19 mouse cellular contexts compared by ENCODE assay signal in genomic region chr2:33465215-33465614, GRCm38 (mm10). TPM values are rescaled to one million over a fixed set of nuclear protein-coding genes. Genes with fewer than 3 reads are reported as not detected.
DNase-seq lines count a peak whose midpoint lies in the region; ATAC-seq and TF ChIP-seq lines count a peak whose summit lies in the region.
"Had no signal": no experiment of that assay in that cellular context is flagged by ENCODE, and none has a peak within 500 bp of the region (broad histone marks: within the 10 kb centered on the region; RNA-seq: fewer than 3 reads in every experiment).

No protein-coding gene starts in this region.

- peaks cover 37% of the 10 kb centered on the region for H3K36me3 ChIP-seq in hindbrain, embryonic 13.5 days
- H3K36me3 ChIP-seq in hindbrain, embryonic 10.5 days = peaks cover 41% of the 10 kb centered on the region
- H3K36me3 ChIP-seq in neural tube, embryonic 13.5 days = peaks cover 43% of the 10 kb centered on the region
- peaks cover 30% of the 10 kb centered on the region for H3K36me3 ChIP-seq in neural tube, embryonic 15.5 days
- peaks cover 27% of the 10 kb centered on the region for H3K36me3 ChIP-seq in myocyte (ENCODE audit: control insufficient read depth, insufficient read depth)

- DNase-seq in hindbrain, embryonic 10.5 days (ENCODE audit: low spot score) = no peak
- peak; percentile 20 for DNase-seq in Muller cell, postnatal 12 days (ENCODE audit: inconsistent ontology term)
- no peak for DNase-seq in heart, adult 11 months
- DNase-seq: B cell, adult 2 months; cerebellum, adult 18-20 months; left cerebral cortex, postnatal 4 days; liver, postnatal 0 days; right cerebral cortex, postnatal 14 days; thymus, postnatal 4 days had no signal

- WGBS in hindbrain, embryonic 13.5 days = 45% methylated on average over 5 of the region's 5 CpGs
- 48% methylated on average over 5 of the region's 5 CpGs for WGBS in hindbrain, embryonic 10.5 days
- 64% methylated on average over 5 of the region's 5 CpGs for WGBS in neural tube, embryonic 13.5 days
- 56% methylated on average over 5 of the region's 5 CpGs for WGBS in neural tube, embryonic 15.5 days

- H3K9ac ChIP-seq in hindbrain, embryonic 13.5 days = peak overlapping the region; percentile 14
- H3K9ac ChIP-seq in neural tube, embryonic 13.5 days = 0 out of 2 replicates have a peak overlapping the region, but pooled peaks have one; percentile 43
- H3K9ac ChIP-seq in neural tube, embryonic 15.5 days (replicated peaks) = no peak overlapping the region
- H3K9ac ChIP-seq: embryonic facial prominence, embryonic 15.5 days; intestine, embryonic 15.5 days; liver, embryonic 12.5 days; liver, postnatal 0 days had no signal

- no peak overlapping the region for H3K27ac ChIP-seq in hindbrain, embryonic 13.5 days
- H3K27ac ChIP-seq in hindbrain, embryonic 10.5 days = no peak overlapping the region
- no peak overlapping the region for H3K27ac ChIP-seq in neural tube, embryonic 13.5 days (replicated peaks)
- H3K27ac ChIP-seq in neural tube, embryonic 15.5 days (replicated peaks) = no peak overlapping the region
- H3K27ac ChIP-seq: embryonic facial prominence, embryonic 15.5 days; hindbrain, postnatal 0 days; intestine, embryonic 15.5 days; liver, embryonic 12.5 days; midbrain, embryonic 12.5 days had no signal

- no peak overlapping the region for H3ac ChIP-seq in myocyte (ENCODE audit: control insufficient read depth, insufficient read length)

- no peak for TF ChIP-seq POLR2A in myocyte (IDR thresholded peaks at IDR 0.05; ENCODE audit: insufficient read length, low read depth)

- no peak for ATAC-seq in hindbrain, embryonic 13.5 days (ENCODE audit: low FRiP score)
- ATAC-seq in neural tube, embryonic 13.5 days (ENCODE audit: low read depth) = no peak
- ATAC-seq in neural tube, embryonic 15.5 days (ENCODE audit: low FRiP score) = no peak
- ATAC-seq: intestine, embryonic 15.5 days; liver, embryonic 12.5 days; liver, postnatal 0 days had no signal

- peaks cover 45% of the 10 kb centered on the region for H3K79me2 ChIP-seq in myocyte (ENCODE audit: control insufficient read depth, insufficient read depth)

- no peak overlapping the region for H3K4me2 ChIP-seq in hindbrain, embryonic 13.5 days
- no peak overlapping the region for H3K4me2 ChIP-seq in neural tube, embryonic 13.5 days
- H3K4me2 ChIP-seq in neural tube, embryonic 15.5 days = no peak overlapping the region
- H3K4me2 ChIP-seq in myocyte (ENCODE audit: low read depth) = peak overlapping the region; percentile 91
- H3K4me2 ChIP-seq: embryonic facial prominence, embryonic 15.5 days; intestine, embryonic 15.5 days; liver, embryonic 12.5 days; midbrain, embryonic 12.5 days had no signal

- no peaks in the 10 kb centered on the region for H3K27me3 ChIP-seq in hindbrain, embryonic 13.5 days
- no peaks in the 10 kb centered on the region for H3K27me3 ChIP-seq in hindbrain, embryonic 10.5 days (ENCODE audit: insufficient read depth, poor library complexity, severe bottlenecking)
- no peaks in the 10 kb centered on the region for H3K27me3 ChIP-seq in neural tube, embryonic 13.5 days
- H3K27me3 ChIP-seq in neural tube, embryonic 15.5 days (replicated peaks) = no peaks in the 10 kb centered on the region
- no peaks in the 10 kb centered on the region for H3K27me3 ChIP-seq in myocyte (ENCODE audit: control insufficient read depth, insufficient read depth, insufficient read length)
- H3K27me3 ChIP-seq: embryonic facial prominence, embryonic 15.5 days; intestine, embryonic 15.5 days; liver, embryonic 12.5 days; megakaryocyte, embryonic 14.5 days had no signal

- H3K4me1 ChIP-seq in hindbrain, embryonic 13.5 days (replicated peaks) = peaks cover 34% of the 10 kb centered on the region
- peaks cover 32% of the 10 kb centered on the region for H3K4me1 ChIP-seq in hindbrain, embryonic 10.5 days (replicated peaks)
- H3K4me1 ChIP-seq in neural tube, embryonic 13.5 days (replicated peaks) = peaks cover 30% of the 10 kb centered on the region
- H3K4me1 ChIP-seq in neural tube, embryonic 15.5 days = peaks cover 31% of the 10 kb centered on the region

- H3K4me3 ChIP-seq in hindbrain, embryonic 13.5 days = no peak overlapping the region
- H3K4me3 ChIP-seq in hindbrain, embryonic 10.5 days = no peak overlapping the region
- no peak overlapping the region for H3K4me3 ChIP-seq in neural tube, embryonic 13.5 days
- no peak overlapping the region for H3K4me3 ChIP-seq in neural tube, embryonic 15.5 days (replicated peaks)
- H3K4me3 ChIP-seq in myocyte = no peak overlapping the region
- H3K4me3 ChIP-seq: embryonic facial prominence, embryonic 15.5 days; intestine, embryonic 15.5 days; liver, embryonic 12.5 days; megakaryocyte, embryonic 14.5 days; midbrain, embryonic 12.5 days had no signal

- H3K9me3 ChIP-seq in hindbrain, embryonic 13.5 days = no peaks in the 10 kb centered on the region
- H3K9me3 ChIP-seq in hindbrain, embryonic 10.5 days = no peaks in the 10 kb centered on the region
- no peaks in the 10 kb centered on the region for H3K9me3 ChIP-seq in neural tube, embryonic 13.5 days
- H3K9me3 ChIP-seq in neural tube, embryonic 15.5 days (replicated peaks) = no peaks in the 10 kb centered on the region
- H3K9me3 ChIP-seq: embryonic facial prominence, embryonic 15.5 days; intestine, embryonic 15.5 days; liver, embryonic 12.5 days; megakaryocyte, embryonic 14.5 days; midbrain, embryonic 12.5 days had no signal

TF ChIP-seq in myocyte, 11 proteins besides CTCF, POLR2A, EP300 and RAD21:
- TF ChIP-seq MAX (IDR thresholded peaks at IDR 0.05; ENCODE audit: low read depth) (no peak), SRF (IDR thresholded peaks at IDR 0.05; ENCODE audit: control insufficient read depth, insufficient read length, low read depth) (no peak), TCF12 (IDR thresholded peaks at IDR 0.05; ENCODE audit: insufficient read depth, poor library complexity, severe bottlenecking) (no peak), USF1 (IDR thresholded peaks at IDR 0.05; ENCODE audit: low read depth) (no peak)

RNA-seq across cellular contexts. Expression of gene Zbtb43, which starts 3.1 kb away (rescaled TPM):
- polyA plus RNA-seq in hindbrain, embryonic 13.5 days (2015; fragmentation: Nextera tagmentation; extraction: Ambion mirVana) = 27.7 and 28.2 TPM in 2 replicates
- polyA plus RNA-seq in hindbrain, embryonic 10.5 days (2016; fragmentation: Nextera tagmentation; extraction: Ambion mirVana) = 19.0 and 22.7 TPM in 2 replicates
- polyA plus RNA-seq in neural tube, embryonic 13.5 days (2015; fragmentation: Nextera tagmentation; extraction: Ambion mirVana) = 23.6 and 24.3 TPM in 2 replicates
- polyA plus RNA-seq in neural tube, embryonic 15.5 days (2015; fragmentation: Nextera tagmentation; extraction: Ambion mirVana) = 20.4 and 21.9 TPM in 2 replicates
- polyA plus RNA-seq in myocyte (2012; fragmentation: generic; extraction: Trizol) = 10.5 TPM

RNA-seq across cellular contexts. Expression of gene Zbtb34, which starts 34.1 kb away (rescaled TPM):
- 7.2 and 9.2 TPM in 2 replicates for polyA plus RNA-seq in hindbrain, embryonic 13.5 days (2015; fragmentation: Nextera tagmentation; extraction: Ambion mirVana)
- 7.2 and 8.2 TPM in 2 replicates for polyA plus RNA-seq in hindbrain, embryonic 10.5 days (2016; fragmentation: Nextera tagmentation; extraction: Ambion mirVana)
- 7.3 and 8.7 TPM in 2 replicates for polyA plus RNA-seq in neural tube, embryonic 13.5 days (2015; fragmentation: Nextera tagmentation; extraction: Ambion mirVana)
- 6.8 and 7.0 TPM in 2 replicates for polyA plus RNA-seq in neural tube, embryonic 15.5 days (2015; fragmentation: Nextera tagmentation; extraction: Ambion mirVana)
- 3.1 TPM for polyA plus RNA-seq in myocyte (2012; fragmentation: generic; extraction: Trizol)
